Mouse (Mus musculus) T-cell, adult 2 months (primary cell): ENCODE results near the gene Crisp3.
"Not testable (repeated sequence)": the region's sequence is repeated elsewhere in the genome, so short reads cannot be mapped to it uniquely, and the experiment has no call there.

Source experiments
- DNase-seq: peaks from one replicate; pipeline ENCODE4 v3.0.0; 2022; ENCODE audit warnings: low spot score

The Crisp3 gene

GRCm38 (mm10) chr17:40242135-40242534 is at the start of gene Crisp3:
Gene Crisp3 (minus strand): TSS chr17:40242288.
- DNase-seq: no peak

GRCm38 (mm10) chr17:40285435-40285834 is 43.3 kb upstream of the Crisp3 start:
- no peak for DNase-seq

- no peak for DNase-seq
Observed at GRCm38 (mm10) chr17:40275519-40275918, 33.4 kb upstream of the Crisp3 start.

GRCm38 (mm10) chr17:40274906-40275470 is 32.9 kb upstream of the Crisp3 start:
- no peak for DNase-seq

GRCm38 (mm10) chr17:40252487-40252886 is 10.4 kb upstream of the Crisp3 start:
- no peak for DNase-seq

- no peak for DNase-seq
Observed at GRCm38 (mm10) chr17:40208540-40208939, 33.5 kb downstream of the Crisp3 start, which contains the start of gene Pgk2. Gene Pgk2 (minus strand): TSS chr17:40208640.

- DNase-seq: not testable (repeated sequence)
Observed at GRCm38 (mm10) chr17:40201803-40202202, 40.3 kb downstream of the Crisp3 start.

GRCm38 (mm10) chr17:40190192-40190591 is 51.9 kb downstream of the Crisp3 start:
- DNase-seq: not testable (repeated sequence)
